ENCODE assay signal across 10 mouse cellular contexts in genomic region chr13:47916456-47916855, GRCm38 (mm10).
DNase-seq lines count a peak whose midpoint lies in the region; ATAC-seq and TF ChIP-seq lines count a peak whose summit lies in the region.
"Had no signal": no experiment of that assay in that cellular context is flagged by ENCODE, and none has a peak within 500 bp of the region (broad histone marks: within the 10 kb centered on the region; RNA-seq: fewer than 3 reads in every experiment).

No protein-coding gene starts in this region.

- peak; percentile 5 for DNase-seq in adrenal gland, postnatal 25 days
- no peak for DNase-seq in adrenal gland, postnatal 4 days (ENCODE audit: low spot score in 2 of 2)
- DNase-seq in kidney, postnatal 4 days = peak; percentile 23 to 37
- DNase-seq in layer of hippocampus, adult 2 months (ENCODE audit: low spot score in 2 of 2) = peak; percentile 68 to 76
- peak; percentile 37 for DNase-seq in right cerebral cortex, postnatal 25 days
- DNase-seq in natural killer cell, adult 2 months (ENCODE audit: low spot score in 2 of 2) = no peak
- DNase-seq: adrenal gland, adult 2 months had no signal

- H3K36me3 ChIP-seq in kidney, embryonic 16.5 days (ENCODE audit: insufficient read depth, low read length) = no peaks in the 10 kb centered on the region
- H3K36me3 ChIP-seq: liver, embryonic 15.5 days had no signal

- no peak overlapping the region for H3K4me3 ChIP-seq in kidney, embryonic 16.5 days (ENCODE audit: low read length)
- H3K4me3 ChIP-seq in layer of hippocampus, adult 2 months = no peak overlapping the region
- H3K4me3 ChIP-seq: liver, embryonic 15.5 days had no signal

- H3K9me3 ChIP-seq in kidney, embryonic 16.5 days (ENCODE audit: low read length) = no peaks in the 10 kb centered on the region
- H3K9me3 ChIP-seq: liver, embryonic 15.5 days had no signal

- no peak overlapping the region for H3K9ac ChIP-seq in kidney, embryonic 16.5 days (replicated peaks; ENCODE audit: low read length)
- H3K9ac ChIP-seq: liver, embryonic 15.5 days had no signal

- no peak overlapping the region for H3K4me2 ChIP-seq in kidney, embryonic 16.5 days (replicated peaks; ENCODE audit: low read depth, low read length)
- H3K4me2 ChIP-seq: liver, embryonic 15.5 days had no signal

- no peak for ATAC-seq in kidney, embryonic 16.5 days (ENCODE audit: low FRiP score, low TSS enrichment)
- ATAC-seq in monocyte, adult 5-6 weeks (replicated peaks; ENCODE audit: insufficient number of reproducible peaks, low FRiP score, low TSS enrichment, poor library complexity, severe bottlenecking) = no peak

- no peaks in the 10 kb centered on the region for H3K4me1 ChIP-seq in kidney, embryonic 16.5 days (ENCODE audit: insufficient read depth, low read length)
- H3K4me1 ChIP-seq: liver, embryonic 15.5 days had no signal

- no peaks in the 10 kb centered on the region for H3K27me3 ChIP-seq in kidney, embryonic 16.5 days (ENCODE audit: insufficient read depth, low read length)
- H3K27me3 ChIP-seq: liver, embryonic 15.5 days had no signal

- no peak; the same call in 1 of the 2 replicates for TF ChIP-seq CTCF in layer of hippocampus, adult 2 months (conservative IDR thresholded peaks at IDR 0.05)

- WGBS in kidney, embryonic 16.5 days = 86% methylated on average over 8 of the region's 8 CpGs

- no peak overlapping the region for H3K27ac ChIP-seq in kidney, embryonic 16.5 days (ENCODE audit: low read length)
- no peak overlapping the region for H3K27ac ChIP-seq in layer of hippocampus, adult 2 months
- H3K27ac ChIP-seq: liver, embryonic 15.5 days had no signal

Comparison
In these comparisons a context has a peak if more than half of its experiments do, and no peak if none do; other contexts are left out.
1. DNase-seq: peak in adrenal gland, postnatal 25 days (single experiment), kidney, postnatal 4 days (2 of 2), layer of hippocampus, adult 2 months (2 of 2) and right cerebral cortex, postnatal 25 days (single experiment); none in adrenal gland, postnatal 4 days (0 of 2) and natural killer cell, adult 2 months (0 of 2).